In the genomic region with DNA sequence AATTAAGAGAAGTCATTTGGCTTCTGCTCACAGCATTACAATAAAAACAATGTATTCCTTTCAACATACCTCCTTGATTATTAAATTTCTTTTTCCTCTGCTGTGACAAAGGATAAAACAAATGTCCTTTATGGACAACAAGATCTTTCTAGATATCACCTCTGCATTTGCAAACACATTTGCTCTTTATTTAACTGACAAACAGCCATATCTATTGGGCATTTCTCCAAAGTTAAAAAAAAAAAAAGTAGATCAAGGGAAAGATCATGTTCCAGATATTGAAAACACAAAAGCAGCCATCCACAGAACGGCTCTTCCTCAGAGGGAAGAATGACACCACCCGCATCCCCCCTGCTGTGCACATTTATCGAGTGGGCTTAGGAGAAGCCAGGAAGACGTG, we compare ENCODE assay signal across 24 mouse cellular contexts.
DNase-seq lines count a peak whose midpoint lies in the region; ATAC-seq and TF ChIP-seq lines count a peak whose summit lies in the region.
"Had no signal": no experiment of that assay in that cellular context is flagged by ENCODE, and none has a peak within 500 bp of the region (broad histone marks: within the 10 kb centered on the region; RNA-seq: fewer than 3 reads in every experiment).

No protein-coding gene starts in this region.

- intact Hi-C loops in left cerebral cortex, postnatal 4 days (cut with DNase I), result no loop called here
- intact Hi-C loops in left cerebral cortex, adult 2 months (cut with DNase I), result no loop called here

- no peaks in the 10 kb centered on the region for H3K36me3 ChIP-seq in liver, embryonic 12.5 days
- H3K36me3 ChIP-seq: embryonic facial prominence, embryonic 13.5 days; forebrain, embryonic 12.5 days; G1E; heart, embryonic 13.5 days; hindbrain, embryonic 15.5 days had no signal

- no peaks in the 10 kb centered on the region for H3K9me3 ChIP-seq in liver, embryonic 12.5 days (replicated peaks)
- H3K9me3 ChIP-seq: embryonic facial prominence, embryonic 13.5 days; forebrain, embryonic 12.5 days; G1E; heart, embryonic 13.5 days; hindbrain, embryonic 15.5 days had no signal

- H3K27me3 ChIP-seq in liver, embryonic 12.5 days (replicated peaks), result no peaks in the 10 kb centered on the region
- H3K27me3 ChIP-seq: embryonic facial prominence, embryonic 13.5 days; forebrain, embryonic 12.5 days; heart, embryonic 13.5 days; hindbrain, embryonic 15.5 days had no signal

- H3K27ac ChIP-seq in left cerebral cortex, adult 2 months, result no peak overlapping the region
- H3K27ac ChIP-seq in liver, embryonic 12.5 days, result no peak overlapping the region
- H3K27ac ChIP-seq: embryonic facial prominence, embryonic 13.5 days; forebrain, embryonic 12.5 days; heart, embryonic 13.5 days; hindbrain, embryonic 15.5 days had no signal

- H3K4me3 ChIP-seq in left cerebral cortex, adult 2 months, result no peak overlapping the region
- no peak overlapping the region for H3K4me3 ChIP-seq in liver, embryonic 12.5 days
- H3K4me3 ChIP-seq: embryonic facial prominence, embryonic 13.5 days; forebrain, embryonic 12.5 days; heart, embryonic 13.5 days; hindbrain, embryonic 15.5 days had no signal

- no peak overlapping the region for H3K9ac ChIP-seq in liver, embryonic 12.5 days
- H3K9ac ChIP-seq: embryonic facial prominence, embryonic 13.5 days; forebrain, embryonic 12.5 days; heart, embryonic 13.5 days; hindbrain, embryonic 15.5 days had no signal

- no peak overlapping the region for H3K4me2 ChIP-seq in liver, embryonic 12.5 days
- H3K4me2 ChIP-seq: embryonic facial prominence, embryonic 13.5 days; forebrain, embryonic 12.5 days; heart, embryonic 13.5 days; hindbrain, embryonic 15.5 days had no signal

- peak; percentile 45 to 49 for DNase-seq in cerebellum, postnatal 10 days
- DNase-seq in cerebellum, postnatal 25 days, result no peak
- DNase-seq in left cerebral cortex, postnatal 4 days, result peak; percentile 22
- DNase-seq in left cerebral cortex, adult 2 months (ENCODE audit: extremely low spot score in 1 of 2, low spot score in 2 of 2), result no peak
- DNase-seq in ZHBTc4 (ENCODE audit: low read depth, low spot score), result peak; percentile 22
- no peak for DNase-seq in adrenal gland, postnatal 14 days
- DNase-seq: adrenal gland, adult 2 months; adrenal gland, postnatal 36 days; B cell, adult 2 months; cerebellum, adult 11 months; cerebellum, adult 8-10 months; cerebellum, postnatal 36 days; gastrocnemius, postnatal 25 days; heart, postnatal 10 days; heart, postnatal 4 days had no signal

- H3K4me1 ChIP-seq in liver, embryonic 12.5 days, result no peaks in the 10 kb centered on the region
- H3K4me1 ChIP-seq: forebrain, embryonic 12.5 days; hindbrain, embryonic 15.5 days had no signal

- WGBS in liver, embryonic 12.5 days (ENCODE audit: insufficient replicate concordance), result 45% methylated on average over 4 of the region's 4 CpGs

- ATAC-seq in liver, embryonic 12.5 days, result no peak
- ATAC-seq: CD4-positive, CD25-positive, alpha-beta regulatory T cell, adult 4 months; forebrain, embryonic 16.5 days; intestine, postnatal 0 days had no signal

- no peak for TF ChIP-seq CTCF in left cerebral cortex, adult 2 months (IDR thresholded peaks at IDR 0.05)

Comparison
In these comparisons a context has a peak if more than half of its experiments do, and no peak if none do; other contexts are left out.
1. DNase-seq: peak in cerebellum, postnatal 10 days (2 of 2), left cerebral cortex, postnatal 4 days (single experiment) and ZHBTc4 (single experiment); none in cerebellum, postnatal 25 days (0 of 2), left cerebral cortex, adult 2 months (0 of 2) and adrenal gland, postnatal 14 days (single experiment).